Mouse (Mus musculus): ENCODE measurements around the gene Gja5. TPM values are rescaled to one million over a fixed set of nuclear protein-coding genes. Genes with fewer than 3 reads are reported as not detected.
"Not testable (repeated sequence)": the region's sequence is repeated elsewhere in the genome, so short reads cannot be mapped to it uniquely, and the experiment has no call there.

The Gja5 gene
- polyA plus RNA-seq, 1 experiment, result 2.1 TPM

DNA sequence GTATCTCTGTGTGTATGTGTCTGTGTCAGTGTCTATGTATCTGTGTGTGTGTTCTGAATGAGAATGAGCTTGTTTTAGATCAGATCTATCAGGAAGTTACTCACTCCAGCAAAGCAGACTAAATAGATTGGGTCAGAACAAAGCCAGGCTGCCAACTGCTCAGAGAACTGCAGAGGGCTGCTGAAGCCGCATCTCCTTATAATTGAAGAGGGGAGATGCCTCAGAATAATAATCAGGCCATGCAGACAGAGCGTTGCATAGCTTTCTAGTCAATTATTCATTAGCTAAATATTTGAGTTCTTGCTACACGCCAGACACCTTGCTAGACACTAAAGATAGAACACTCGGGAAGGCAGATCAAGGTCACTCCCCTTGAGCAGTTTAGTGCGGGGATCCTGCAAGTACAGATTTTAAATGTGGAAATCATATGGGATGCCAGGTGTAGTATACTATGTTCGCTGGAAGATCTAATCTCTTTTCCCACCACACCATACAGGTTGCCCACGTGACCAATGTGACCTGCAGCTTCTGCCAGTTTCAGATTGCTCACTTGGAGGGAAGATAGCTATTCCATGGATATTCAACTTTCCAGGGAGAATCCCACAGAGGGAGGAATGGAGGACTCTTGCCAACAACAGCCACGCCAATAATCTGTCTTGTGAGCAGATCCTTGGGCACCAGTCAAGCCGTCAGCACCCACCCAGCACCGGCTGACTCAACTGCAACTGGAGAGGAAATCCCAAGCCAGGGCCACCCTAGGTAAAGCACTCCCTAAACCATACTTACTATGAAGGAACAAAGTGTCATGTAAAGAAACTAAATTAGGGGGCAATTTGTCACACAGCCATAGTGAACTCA is 196.5 kb downstream of the Gja5 start:
- H3K4me3 ChIP-seq (ENCODE audit: control insufficient read depth, insufficient read depth, low read length), result no peak overlapping the region
- TF ChIP-seq CTCF (IDR thresholded peaks at IDR 0.05; ENCODE audit: borderline replicate concordance, control insufficient read depth, extremely low read depth, insufficient read depth, low read length, poor library complexity) (no peak), POLR2A (IDR thresholded peaks at IDR 0.05; ENCODE audit: control insufficient read depth, extremely low read depth, insufficient read depth, low read length, poor library complexity) (no peak)
- no peak for DNase-seq
- H3K36me3 ChIP-seq (ENCODE audit: control insufficient read depth, insufficient read depth, low read length), result no peaks in the 10 kb centered on the region
- no peaks in the 10 kb centered on the region for H3K4me1 ChIP-seq (replicated peaks; ENCODE audit: control insufficient read depth, insufficient read depth, low read length)
- H3K27ac ChIP-seq (ENCODE audit: control insufficient read depth, insufficient read depth, low read length), result no peak overlapping the region
- no peaks in the 10 kb centered on the region for H3K27me3 ChIP-seq (ENCODE audit: control insufficient read depth, insufficient read depth, low read length)
- 92% methylated on average over 10 of the region's 10 CpGs for WGBS

DNA sequence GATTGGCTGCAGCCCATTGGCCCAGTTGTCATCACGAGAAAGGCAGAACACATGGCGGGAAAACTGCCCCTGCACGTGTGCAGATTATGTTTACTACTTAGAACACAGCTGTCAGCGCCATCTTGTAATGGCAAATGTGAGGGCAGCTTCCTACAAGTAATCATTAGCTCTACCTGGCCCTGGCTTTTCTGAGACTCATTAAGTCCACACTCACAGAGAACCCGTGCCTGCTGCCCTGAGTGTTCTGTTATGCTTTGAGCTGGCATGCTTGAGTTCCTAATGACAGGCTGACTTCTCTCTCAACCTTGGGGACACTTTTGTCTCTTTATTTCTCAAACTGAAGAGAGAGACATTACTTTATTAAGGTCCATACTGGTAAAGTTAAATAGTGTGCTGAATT is 199.5 kb downstream of the Gja5 start:
- H3K4me1 ChIP-seq (replicated peaks; ENCODE audit: control insufficient read depth, insufficient read depth, low read length); DNase-seq; H3K27ac ChIP-seq (ENCODE audit: control insufficient read depth, insufficient read depth, low read length); H3K27me3 ChIP-seq (ENCODE audit: control insufficient read depth, insufficient read depth, low read length); H3K36me3 ChIP-seq (ENCODE audit: control insufficient read depth, insufficient read depth, low read length); H3K4me3 ChIP-seq (ENCODE audit: control insufficient read depth, insufficient read depth, low read length): not testable (repeated sequence)
- WGBS, result 89% methylated on average over 4 of the region's 5 CpGs

DNA sequence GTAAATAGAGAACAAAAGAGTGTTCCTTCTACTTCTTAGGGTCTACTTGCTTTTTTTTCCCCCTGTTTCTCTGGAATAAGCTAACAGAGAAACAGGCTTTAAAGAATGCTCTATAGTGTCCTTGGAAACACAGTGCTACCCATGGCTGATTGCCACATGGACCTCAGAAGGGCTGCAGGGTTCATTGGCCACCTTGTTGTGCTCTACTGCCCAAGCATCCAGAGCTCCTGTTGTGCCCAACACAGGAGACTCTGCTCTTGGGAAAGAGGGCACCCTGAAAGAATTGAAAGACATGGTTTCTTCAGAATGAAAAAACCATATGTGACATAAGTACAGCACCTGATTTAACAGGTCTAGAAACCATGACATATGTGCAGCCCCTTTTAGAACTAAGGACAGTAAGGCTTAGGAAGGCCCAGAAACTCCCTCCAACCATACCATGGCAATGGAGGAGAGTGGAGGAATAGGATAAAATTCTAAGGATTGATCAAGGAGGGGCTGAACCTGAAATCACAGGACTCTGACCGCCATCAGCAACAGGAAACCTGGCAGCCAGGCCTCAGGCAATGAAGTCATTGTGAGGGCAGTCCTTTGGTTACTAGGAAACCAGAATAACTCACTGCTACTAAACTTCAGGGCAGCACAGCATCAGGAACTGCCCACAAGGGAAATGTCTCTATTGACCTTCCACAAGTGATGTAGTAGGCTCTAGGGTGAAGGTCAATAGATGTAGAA is 200.4 kb downstream of the Gja5 start:
- WGBS, result 88% methylated on average over 1 of the region's 1 CpGs
- H3K4me3 ChIP-seq (ENCODE audit: control insufficient read depth, insufficient read depth, low read length), result no peak overlapping the region
- no peak overlapping the region for H3K27ac ChIP-seq (ENCODE audit: control insufficient read depth, insufficient read depth, low read length)
- no peaks in the 10 kb centered on the region for H3K4me1 ChIP-seq (replicated peaks; ENCODE audit: control insufficient read depth, insufficient read depth, low read length)
- no peak for DNase-seq
- H3K36me3 ChIP-seq (ENCODE audit: control insufficient read depth, insufficient read depth, low read length), result no peaks in the 10 kb centered on the region
- TF ChIP-seq CTCF (IDR thresholded peaks at IDR 0.05; ENCODE audit: borderline replicate concordance, control insufficient read depth, extremely low read depth, insufficient read depth, low read length, poor library complexity) (no peak), POLR2A (IDR thresholded peaks at IDR 0.05; ENCODE audit: control insufficient read depth, extremely low read depth, insufficient read depth, low read length, poor library complexity) (no peak)
- no peaks in the 10 kb centered on the region for H3K27me3 ChIP-seq (ENCODE audit: control insufficient read depth, insufficient read depth, low read length)

DNA sequence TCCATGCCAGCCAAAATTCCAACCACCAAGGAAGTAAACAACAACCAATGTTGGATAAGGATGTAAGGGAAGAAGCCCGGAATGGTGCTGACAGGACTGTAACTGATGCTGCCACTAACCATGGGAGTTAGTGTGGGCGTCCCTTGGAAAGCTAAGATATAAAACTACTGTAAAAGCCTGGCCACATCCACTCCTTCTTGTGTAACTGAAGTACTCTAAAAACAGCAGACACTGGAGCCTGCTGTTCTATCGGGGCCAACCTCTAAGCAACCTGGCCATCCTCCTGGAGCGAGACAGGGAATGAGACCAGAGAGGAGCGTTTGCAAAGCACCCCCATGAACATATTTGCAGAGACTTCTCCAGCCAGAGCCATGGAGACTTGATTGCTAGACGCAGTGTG is 213.0 kb downstream of the Gja5 start:
- TF ChIP-seq POLR2A (IDR thresholded peaks at IDR 0.05; ENCODE audit: control insufficient read depth, extremely low read depth, insufficient read depth, low read length, poor library complexity), result no peak
- TF ChIP-seq CTCF (IDR thresholded peaks at IDR 0.05; ENCODE audit: borderline replicate concordance, control insufficient read depth, extremely low read depth, insufficient read depth, low read length, poor library complexity), result no peak
- 97% methylated on average over 6 of the region's 6 CpGs for WGBS
- DNase-seq, result no peak

DNA sequence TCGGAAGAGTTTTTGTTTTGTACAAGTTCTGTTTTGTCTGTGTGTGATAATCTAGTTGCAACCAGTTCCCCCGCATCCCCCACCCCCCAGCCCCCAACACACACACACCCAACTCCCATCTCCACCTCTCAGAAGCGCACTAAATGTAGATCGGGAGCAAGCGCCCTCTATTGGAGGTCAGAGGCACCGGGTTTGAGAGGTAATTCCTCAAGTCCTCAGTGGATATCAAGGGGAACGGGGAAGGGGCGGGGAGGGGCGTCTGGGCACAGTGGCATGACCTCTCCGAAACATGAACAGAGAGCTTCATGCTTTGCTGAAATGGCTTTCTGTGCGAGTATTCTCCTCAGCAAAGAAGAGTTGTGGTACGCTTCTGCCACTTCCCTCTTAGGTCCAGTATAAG is 213.8 kb downstream of the Gja5 start:
- no peak for TF ChIP-seq POLR2A (IDR thresholded peaks at IDR 0.05; ENCODE audit: control insufficient read depth, extremely low read depth, insufficient read depth, low read length, poor library complexity)

More for the DNA sequence above, 213.0 kb downstream of the Gja5 start:
- no peak overlapping the region for H3K4me3 ChIP-seq (ENCODE audit: control insufficient read depth, insufficient read depth, low read length)
- no peak overlapping the region for H3K27ac ChIP-seq (ENCODE audit: control insufficient read depth, insufficient read depth, low read length)
- no peaks in the 10 kb centered on the region for H3K27me3 ChIP-seq (ENCODE audit: control insufficient read depth, insufficient read depth, low read length)
- no peaks in the 10 kb centered on the region for H3K36me3 ChIP-seq (ENCODE audit: control insufficient read depth, insufficient read depth, low read length)
- H3K4me1 ChIP-seq (replicated peaks; ENCODE audit: control insufficient read depth, insufficient read depth, low read length), result no peaks in the 10 kb centered on the region

DNA sequence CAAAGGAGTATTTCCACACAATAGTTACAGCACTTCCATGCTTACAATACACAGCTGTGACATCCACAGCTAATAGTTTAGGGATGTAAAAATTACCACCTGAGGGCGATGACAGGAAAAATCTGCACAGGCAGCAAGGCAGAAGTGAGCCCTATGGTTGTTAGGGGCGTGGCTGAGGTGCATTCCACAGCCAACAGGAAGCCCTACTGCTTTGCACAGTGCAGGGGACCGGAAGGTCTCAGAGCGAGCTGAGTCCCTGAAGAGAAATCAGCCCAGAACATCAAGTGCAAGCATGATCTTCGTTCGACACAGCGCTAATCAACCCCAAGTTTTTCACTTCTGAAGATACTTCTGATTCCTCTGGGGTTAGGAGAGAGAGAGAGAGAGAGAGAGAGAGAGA is 219.7 kb downstream of the Gja5 start:
- Histone ChIP-seq H3K36me3 (ENCODE audit: control insufficient read depth, insufficient read depth, low read length) (no peaks in the 10 kb centered on the region), H3K27me3 (ENCODE audit: control insufficient read depth, insufficient read depth, low read length) (no peaks in the 10 kb centered on the region), H3K4me3 (ENCODE audit: control insufficient read depth, insufficient read depth, low read length) (no peak overlapping the region), H3K4me1 (replicated peaks; ENCODE audit: control insufficient read depth, insufficient read depth, low read length) (peaks cover 8% of the 10 kb centered on the region), H3K27ac (ENCODE audit: control insufficient read depth, insufficient read depth, low read length) (peak overlapping the region; percentile 41; the same call in 1 of the 2 replicates)
- 5% methylated on average over 7 of the region's 7 CpGs for WGBS
- TF ChIP-seq CTCF (IDR thresholded peaks at IDR 0.05; ENCODE audit: borderline replicate concordance, control insufficient read depth, extremely low read depth, insufficient read depth, low read length, poor library complexity), result no peak
- no peak for TF ChIP-seq POLR2A (IDR thresholded peaks at IDR 0.05; ENCODE audit: control insufficient read depth, extremely low read depth, insufficient read depth, low read length, poor library complexity)
- peak; percentile 73 for DNase-seq

More for the DNA sequence above, 213.8 kb downstream of the Gja5 start:
- no peak for DNase-seq
- Histone ChIP-seq H3K27me3 (ENCODE audit: control insufficient read depth, insufficient read depth, low read length) (no peaks in the 10 kb centered on the region), H3K27ac (ENCODE audit: control insufficient read depth, insufficient read depth, low read length) (no peak overlapping the region), H3K36me3 (ENCODE audit: control insufficient read depth, insufficient read depth, low read length) (no peaks in the 10 kb centered on the region), H3K4me3 (ENCODE audit: control insufficient read depth, insufficient read depth, low read length) (no peak overlapping the region), H3K4me1 (replicated peaks; ENCODE audit: control insufficient read depth, insufficient read depth, low read length) (peaks cover 3% of the 10 kb centered on the region)
- WGBS, result 83% methylated on average over 12 of the region's 12 CpGs

Other genes starting within 250 kb of the Gja5 start
- 1.7 and 2.8 TPM in 2 replicates for gene Ankrd35, start 234.6 kb upstream of the Gja5 start, polyA plus RNA-seq (2012; rRNA removed)
- gene Pias3, start 208.3 kb upstream of the Gja5 start, polyA plus RNA-seq (2012; rRNA removed), result 32.7 and 33.1 TPM in 2 replicates
- gene Nudt17, start 196.1 kb upstream of the Gja5 start, polyA plus RNA-seq (2012; rRNA removed), result 12.2 and 17.9 TPM in 2 replicates
- gene Polr3c, start 177.1 kb upstream of the Gja5 start, polyA plus RNA-seq (2012; rRNA removed), result 49.3 and 51.1 TPM in 2 replicates
- 24.1 and 26.3 TPM in 2 replicates for gene Rnf115, start 177.0 kb upstream of the Gja5 start, polyA plus RNA-seq (2012; rRNA removed)
- gene Pdzk1, start 75.4 kb upstream of the Gja5 start, polyA plus RNA-seq (2012; rRNA removed), result 0.49 and 0.60 TPM in 2 replicates
- 2.7 and 2.8 TPM in 2 replicates for gene Cd160, start 75.3 kb upstream of the Gja5 start, polyA plus RNA-seq (2012; rRNA removed)
- gene Gpr89, start 653 bp downstream of the Gja5 start, polyA plus RNA-seq (2012; rRNA removed), result 17.3 and 19.5 TPM in 2 replicates
- gene Gja8, start 21.3 kb downstream of the Gja5 start, polyA plus RNA-seq (2012; rRNA removed), result 0.01 TPM in 2 replicates